Mouse (Mus musculus) thymus, adult 18-20 months (tissue): ENCODE data around the gene AC124502.3.

ENCODE experiments used
- DNase-seq, 2 experiments: peaks; one replicate each; pipeline ENCODE4 v3.0.0; 2022; ENCODE audit warnings: mixed read lengths in 2 of 2

The AC124502.3 gene

GRCm38 (mm10) chr19:5036577-5036976, 2.1 kb upstream of the AC124502.3 start:
- DNase-seq: no peak

DNA sequence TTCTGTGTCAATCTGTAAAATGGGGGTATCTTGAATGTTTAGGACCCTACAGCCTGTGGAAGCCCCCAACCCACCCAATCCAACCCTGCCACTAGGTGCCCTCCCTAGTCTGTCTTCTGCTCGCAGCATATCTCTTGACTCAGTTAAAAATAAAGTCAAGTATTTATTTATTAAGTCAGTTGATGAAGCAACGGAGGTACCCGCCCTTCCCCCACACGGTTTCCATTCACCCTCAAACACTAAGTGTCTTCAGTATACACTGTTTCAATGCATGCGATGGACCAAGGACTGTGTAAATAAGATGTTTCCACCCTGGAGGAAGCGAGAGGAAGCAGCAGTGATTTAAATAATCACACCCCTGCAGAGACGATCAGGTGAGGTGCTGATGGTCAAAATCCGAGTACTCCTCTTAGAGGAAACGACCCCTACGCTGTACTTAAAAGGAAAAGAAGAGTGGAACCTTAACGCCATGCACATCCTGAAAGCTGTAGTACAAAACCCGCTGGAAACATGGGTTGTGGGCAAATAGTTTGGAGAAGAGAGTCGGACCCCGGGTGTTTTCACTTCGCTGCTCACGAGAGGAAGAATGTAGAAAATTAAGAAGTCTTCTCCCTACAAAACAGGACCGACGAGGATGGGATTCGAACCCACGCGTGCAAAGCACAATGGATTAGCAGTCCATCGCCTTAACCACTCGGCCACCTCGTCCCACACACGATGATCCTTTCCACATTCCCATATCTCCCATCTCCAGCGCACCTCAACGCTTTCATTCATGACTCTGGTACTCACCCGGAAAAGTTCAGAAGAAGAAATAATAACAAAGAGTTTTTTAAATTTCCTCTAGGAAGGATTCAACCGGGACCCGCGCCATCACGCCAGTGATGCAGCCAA, 766 bp upstream of the AC124502.3 start:
- peak; percentile 33 to 50 for DNase-seq

- DNase-seq: no peak
Observed at GRCm38 (mm10) chr19:5039301-5040114, 817 bp downstream of the AC124502.3 start.

DNA sequence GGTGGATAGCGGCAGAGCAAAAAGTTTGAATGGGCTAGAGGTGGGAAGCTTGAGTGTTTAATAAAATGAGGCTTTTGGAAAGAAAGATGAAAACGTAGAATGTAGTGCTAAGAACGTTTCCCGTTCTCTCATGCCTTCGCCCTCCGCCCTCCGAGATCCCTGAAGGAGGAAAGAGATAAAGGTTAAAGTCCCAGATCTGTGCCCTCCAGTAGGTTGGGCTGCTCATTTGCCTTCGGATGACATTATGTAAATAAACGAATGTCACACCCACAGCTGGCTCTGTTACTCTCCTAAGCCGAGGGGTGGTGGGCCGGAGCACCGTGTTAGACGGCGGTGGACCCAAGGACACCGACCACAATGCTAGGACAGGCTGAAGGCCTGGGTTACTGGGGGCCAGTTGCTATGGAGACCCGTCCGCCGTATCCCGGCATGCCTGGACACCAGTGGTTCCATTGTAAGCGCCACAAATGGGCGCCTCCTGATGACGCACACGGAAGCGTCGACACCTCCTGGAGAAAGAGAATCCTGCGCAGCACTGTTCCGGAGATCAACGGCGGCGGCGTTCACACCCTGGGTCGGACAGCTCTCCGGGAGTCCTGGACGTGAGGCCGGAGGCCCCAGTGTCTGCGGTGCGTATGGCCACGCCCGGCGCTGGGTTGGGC, 2.3 kb downstream of the AC124502.3 start, which contains the start of gene Brms1:
Gene Brms1, plus strand, starts transcription at position 493 of the 662 bp plus-strand sequence.
- peak; percentile 76 to 80 for DNase-seq

GRCm38 (mm10) chr19:5041588-5041987, 2.9 kb downstream of the AC124502.3 start:
- DNase-seq: no peak

GRCm38 (mm10) chr19:5045531-5045930, 6.8 kb downstream of the AC124502.3 start:
- no peak for DNase-seq

DNA sequence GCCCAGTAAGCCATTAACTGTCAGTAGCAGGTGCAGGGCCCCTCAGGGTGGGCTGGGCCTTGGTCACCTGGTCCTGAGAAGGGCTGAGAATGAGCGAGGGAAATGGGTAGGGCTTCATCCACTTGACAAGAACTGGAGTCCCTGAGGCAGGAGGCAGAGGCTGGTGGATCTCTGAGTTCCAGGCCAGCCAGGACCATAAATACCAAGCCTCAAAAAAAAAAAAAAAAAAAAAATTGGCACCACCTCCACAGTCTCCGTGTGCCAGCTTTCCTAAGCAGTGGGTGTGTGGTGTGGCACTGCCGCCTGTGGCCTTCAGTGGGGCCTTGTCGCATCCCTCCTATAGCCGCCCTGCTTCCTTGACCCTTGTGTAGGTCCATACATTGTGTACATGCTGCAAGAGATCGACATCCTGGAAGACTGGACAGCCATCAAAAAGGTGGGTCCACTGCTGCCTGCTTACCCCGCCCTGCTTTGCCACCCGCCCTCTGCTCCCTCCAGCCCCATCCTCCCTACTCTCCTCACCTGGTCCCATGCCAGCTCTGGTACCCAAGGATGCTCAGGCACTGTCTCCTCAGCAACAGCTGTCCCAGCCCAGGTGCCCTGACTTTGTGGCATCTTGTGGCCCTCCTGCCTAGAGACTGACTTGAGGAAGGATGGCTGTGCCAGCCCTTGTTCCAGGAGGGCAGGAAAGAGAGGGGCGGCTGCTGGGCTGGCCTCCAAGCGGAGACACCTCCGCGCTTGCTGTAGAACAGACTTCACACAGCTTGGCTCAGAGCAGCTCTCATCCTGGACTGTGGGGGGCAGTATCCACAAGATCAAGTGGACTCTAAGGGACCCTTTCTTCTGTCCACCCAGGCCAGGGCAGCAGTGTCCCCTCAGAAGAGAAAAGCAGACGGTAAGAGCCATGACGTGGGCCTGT, 9.7 kb downstream of the AC124502.3 start:
- DNase-seq: no peak

GRCm38 (mm10) chr19:5049325-5049724, 10.6 kb downstream of the AC124502.3 start:
- DNase-seq: no peak

- no peak for DNase-seq
Observed at GRCm38 (mm10) chr19:5050047-5050905, 11.6 kb downstream of the AC124502.3 start, which contains the start of gene Rin1. TSS of gene Rin1 (plus strand) at chr19:5050481.

DNA sequence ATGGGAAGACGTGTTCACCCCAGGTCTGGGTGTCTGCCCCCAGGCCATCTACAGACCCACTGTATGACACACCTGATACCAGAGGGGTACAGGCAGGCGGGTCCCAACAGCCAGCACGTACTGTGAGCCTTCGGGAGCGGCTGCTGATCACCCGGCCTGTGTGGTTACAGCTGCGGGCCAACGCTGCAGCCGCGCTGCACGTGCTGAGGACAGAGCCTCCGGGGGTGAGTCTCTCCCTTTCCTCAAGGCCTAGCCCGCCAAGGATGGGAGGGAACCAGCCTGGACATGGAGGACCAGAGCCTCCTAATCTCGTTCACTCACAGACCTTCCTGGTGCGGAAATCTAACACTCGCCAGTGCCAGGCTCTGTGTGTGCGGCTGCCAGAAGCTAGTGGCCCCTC, 12.3 kb downstream of the AC124502.3 start:
- DNase-seq: no peak

GRCm38 (mm10) chr19:5051515-5051914, 12.8 kb downstream of the AC124502.3 start:
- DNase-seq: no peak

DNA sequence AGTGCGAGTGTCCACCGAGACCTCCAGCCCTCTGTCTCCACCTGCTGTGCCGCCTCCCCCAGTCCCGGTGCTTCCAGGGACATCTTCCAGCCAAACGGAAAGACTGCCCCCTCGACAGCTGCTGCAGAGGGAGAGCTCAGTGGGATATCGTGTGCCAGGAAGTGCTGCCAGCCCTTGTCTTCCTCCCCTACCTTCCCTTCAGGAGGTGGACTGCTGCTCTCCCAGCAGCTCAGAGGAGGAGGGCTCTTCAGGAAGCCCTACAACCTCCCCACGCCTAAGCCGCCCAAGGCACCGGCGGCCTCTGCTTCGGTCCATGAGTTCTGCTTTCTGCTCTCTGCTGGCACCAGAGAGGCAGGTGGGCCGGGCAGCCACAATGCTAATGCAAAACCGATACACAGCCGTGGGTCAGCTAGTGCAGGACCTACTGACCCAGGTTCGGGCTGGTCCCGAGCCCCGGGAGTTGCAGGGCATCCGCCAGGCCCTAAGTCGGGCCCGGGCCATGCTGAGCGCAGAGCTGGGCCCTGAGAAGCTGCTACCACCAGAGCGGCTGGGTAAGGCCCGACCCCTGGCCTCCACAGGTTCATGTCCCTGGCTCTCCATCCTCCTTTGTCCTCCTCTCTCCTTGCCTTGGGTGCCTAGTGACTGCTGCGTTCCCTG, 13.6 kb downstream of the AC124502.3 start:
- no peak for DNase-seq

GRCm38 (mm10) chr19:5052853-5053252, 14.2 kb downstream of the AC124502.3 start:
- no peak for DNase-seq

- no peak for DNase-seq
Observed at GRCm38 (mm10) chr19:5053909-5054308, 15.2 kb downstream of the AC124502.3 start.

DNA sequence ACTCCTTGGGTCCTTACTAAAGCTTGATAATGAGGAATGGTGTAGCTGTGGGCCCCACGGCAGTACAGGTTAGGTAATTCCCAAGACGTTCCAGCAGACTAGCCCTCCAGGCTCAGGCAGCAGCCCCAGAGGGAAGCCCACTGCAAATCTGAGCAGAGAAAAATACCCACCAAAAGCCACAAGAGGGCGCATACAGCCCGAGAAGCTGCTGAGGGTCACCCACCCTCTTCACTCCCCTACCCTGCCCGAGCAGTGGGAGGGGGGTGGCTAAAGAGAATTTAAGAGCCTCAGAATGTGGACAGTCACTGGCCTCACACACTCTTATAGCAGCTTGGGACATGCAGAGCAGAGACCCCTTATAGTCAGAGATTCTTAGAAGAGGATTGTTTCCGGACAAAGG, 17.6 kb downstream of the AC124502.3 start:
- peak in 1 of 2 experiments; percentile 26 for DNase-seq

GRCm38 (mm10) chr19:5057876-5058775, 19.4 kb downstream of the AC124502.3 start:
- DNase-seq: no peak

DNA sequence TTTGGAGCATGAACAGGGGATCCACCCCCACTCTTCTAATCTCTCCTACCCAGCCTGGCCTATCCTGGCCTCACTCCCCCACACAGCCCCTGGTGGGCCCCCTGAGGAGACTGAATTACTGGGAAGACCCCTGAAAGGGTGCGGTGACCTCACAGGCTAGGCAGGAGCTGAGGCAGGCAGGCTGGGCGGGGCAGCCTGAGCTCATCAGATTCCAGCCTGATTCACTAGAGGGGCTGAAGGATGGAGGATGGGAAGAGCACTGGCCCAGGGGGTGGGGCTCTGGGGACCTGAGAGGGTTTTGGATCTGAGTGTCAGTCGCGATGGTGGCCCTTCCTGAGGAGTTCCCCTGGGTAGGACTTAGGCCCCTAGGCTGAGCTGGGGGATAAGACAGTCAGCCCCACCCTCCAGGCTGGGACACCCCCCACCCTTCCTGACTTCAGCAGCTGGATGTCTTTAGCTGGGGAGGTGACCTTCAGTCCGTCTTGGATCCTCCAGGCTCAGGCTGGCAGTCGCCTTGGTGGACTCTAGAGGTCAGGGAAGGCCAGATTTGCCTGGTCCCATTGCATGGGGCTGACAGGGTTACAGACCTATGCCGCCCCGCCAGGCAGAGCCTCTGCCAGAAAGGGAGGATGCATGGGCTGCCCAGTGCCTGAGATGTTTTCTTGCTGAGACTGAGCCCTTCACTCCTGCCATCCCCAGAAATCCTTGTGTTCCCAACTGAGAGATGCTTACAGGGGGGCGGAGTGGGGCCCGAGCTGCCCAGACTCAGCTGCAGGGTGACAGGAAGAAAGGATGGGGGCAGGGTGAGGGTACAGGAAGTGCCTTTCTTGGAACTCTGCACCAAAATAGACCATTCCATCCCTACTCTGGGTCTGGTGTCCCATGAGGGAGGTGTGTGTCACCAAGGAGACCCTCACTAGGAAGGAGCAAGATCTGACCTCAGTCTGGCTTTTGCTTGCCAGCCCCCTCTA, 20.4 kb downstream of the AC124502.3 start:
- DNase-seq: no peak
